Mouse (Mus musculus): ENCODE measurements at regions not wholly inside any gene's neighbourhood (a gene's known extent, or its start where the extent isn't known, plus 50 kb on each side); places are given as distances from the start of the nearest gene placed in this dataset.

GRCm38 (mm10) chr8:26804901-26805341 is 172.2 kb upstream of the Zfp703 start:
- DNase-seq (ENCODE audit: low spot score): no peak

DNA sequence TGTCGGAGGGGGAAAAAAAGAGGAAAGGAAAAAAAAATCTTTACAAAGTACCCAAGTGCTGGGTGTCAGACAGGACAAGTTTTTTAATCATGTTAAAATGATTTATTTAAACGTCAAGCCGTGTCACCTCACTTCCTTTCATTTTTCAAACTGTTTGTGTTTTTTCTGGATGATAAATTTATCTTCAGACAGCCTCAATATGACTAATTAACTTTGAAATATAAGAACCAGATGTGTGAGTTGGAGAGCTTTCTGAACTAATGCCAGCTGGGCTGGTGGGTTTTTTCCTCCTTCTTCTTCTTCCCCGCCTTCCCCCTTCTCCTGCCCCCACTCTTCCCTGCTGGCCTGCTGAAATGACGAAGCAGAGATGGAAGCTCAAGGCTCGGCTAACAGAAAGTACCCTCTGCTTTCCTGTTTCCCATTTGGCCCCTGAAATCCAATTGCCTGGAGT is 171.7 kb upstream of the Zfp703 start:
- no peak for DNase-seq (ENCODE audit: low spot score)

DNA sequence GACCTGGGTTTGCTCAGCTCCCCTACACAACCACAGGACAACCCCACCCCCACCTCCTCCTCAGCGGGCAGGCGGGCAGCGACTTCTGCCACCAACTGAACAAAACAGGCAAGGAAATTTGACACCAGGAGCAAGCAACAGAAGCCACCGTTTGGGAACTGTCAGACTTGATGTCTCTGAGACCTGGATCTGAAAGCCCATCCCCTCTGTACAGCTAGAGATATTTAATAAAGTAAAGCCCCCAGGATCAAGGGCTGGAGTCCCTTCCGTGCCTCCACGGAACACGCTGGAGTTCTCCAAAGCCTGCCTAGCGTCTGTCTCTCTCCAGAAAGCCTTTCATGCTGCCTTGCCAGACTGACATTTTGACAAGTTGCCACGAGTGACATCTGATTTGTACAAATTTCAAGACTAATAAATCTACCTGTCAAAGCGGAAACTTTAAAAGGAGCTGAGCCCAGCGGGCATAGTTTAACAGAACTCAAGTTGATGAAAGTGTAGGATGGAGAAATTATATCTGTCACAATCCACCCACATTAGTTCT is 168.9 kb upstream of the Zfp703 start:
- peak; percentile 82 for DNase-seq (ENCODE audit: low spot score)

DNA sequence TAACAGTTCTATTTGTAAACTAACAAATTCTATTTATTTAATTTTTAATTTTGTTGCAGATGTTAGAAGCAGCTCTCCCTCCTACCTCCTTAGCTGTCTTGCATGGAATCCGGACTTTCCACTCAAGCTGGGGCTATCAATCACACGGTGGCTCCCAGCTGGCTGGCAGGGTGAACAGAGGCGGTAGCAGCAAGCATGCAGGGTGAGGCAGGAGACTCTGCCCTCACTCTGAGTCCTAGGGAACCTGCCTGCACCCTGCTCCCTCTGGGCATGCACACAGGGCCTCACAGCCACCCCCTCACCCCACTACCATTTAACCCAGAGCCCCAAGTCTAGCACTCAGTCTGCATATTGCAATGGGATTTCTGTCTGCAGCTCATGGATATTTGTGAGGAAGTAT is 168.4 kb upstream of the Zfp703 start:
- DNase-seq (ENCODE audit: low spot score): peak; percentile 61

- no peak for DNase-seq (ENCODE audit: low spot score)
Observed at GRCm38 (mm10) chr8:26809943-26810342, 167.2 kb upstream of the Zfp703 start.

GRCm38 (mm10) chr8:26811533-26812236 is 165.4 kb upstream of the Zfp703 start:
- peak; percentile 82 for DNase-seq (ENCODE audit: low spot score)

DNA sequence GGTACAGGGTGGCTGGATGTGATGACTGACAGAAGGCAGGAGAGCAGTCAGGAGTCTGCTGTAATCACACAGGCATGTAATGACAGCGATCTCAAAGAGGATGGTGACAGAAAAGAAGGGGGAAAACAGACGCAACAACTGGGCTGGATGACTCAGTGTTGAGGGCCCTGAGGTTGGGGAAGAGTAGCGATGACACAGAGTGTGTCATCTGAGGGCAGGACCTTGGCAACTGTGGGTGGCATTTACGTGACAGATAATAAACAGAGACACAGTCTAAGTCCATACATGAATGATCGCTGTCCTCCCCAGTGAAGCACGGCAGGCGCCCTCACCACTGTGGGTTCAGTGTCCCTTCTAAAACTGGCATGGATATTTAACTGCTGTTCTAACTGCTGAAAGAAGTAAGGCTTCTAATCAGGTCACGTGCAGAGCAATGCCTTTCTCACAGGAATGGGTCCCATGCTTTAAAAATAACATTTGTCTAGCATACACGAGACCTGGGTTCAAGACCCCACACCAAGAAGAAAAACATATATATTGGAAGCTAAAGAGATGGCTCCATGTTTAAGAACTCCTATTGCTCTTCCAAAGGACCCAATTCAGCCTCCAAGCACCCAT is 163.8 kb upstream of the Zfp703 start:
- DNase-seq (ENCODE audit: low spot score): no peak

GRCm38 (mm10) chr8:26815020-26815584 is 162.0 kb upstream of the Zfp703 start:
- DNase-seq (ENCODE audit: low spot score): no peak

DNA sequence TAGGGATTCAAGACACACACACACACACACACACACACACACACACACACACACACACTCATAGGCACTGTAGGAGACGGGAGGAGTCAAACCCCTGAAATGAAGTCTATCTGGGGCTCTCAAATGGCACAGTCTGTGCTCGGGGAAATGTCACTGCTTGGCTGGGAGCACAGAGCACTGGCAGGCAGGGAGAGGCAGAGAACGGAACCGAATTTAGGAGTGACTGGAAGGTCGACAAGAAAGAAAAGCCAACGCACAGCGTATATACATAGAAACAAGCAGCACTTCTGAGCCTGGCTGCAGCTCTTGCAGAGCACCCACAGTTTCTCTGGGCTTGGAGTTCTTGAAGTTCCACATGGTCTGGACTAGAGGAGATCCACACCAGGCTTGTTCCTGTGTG is 160.1 kb upstream of the Zfp703 start:
- peak; percentile 65 for DNase-seq (ENCODE audit: low spot score)

GRCm38 (mm10) chr8:26824189-26824941 is 152.8 kb upstream of the Zfp703 start:
- no peak for DNase-seq (ENCODE audit: low spot score)

GRCm38 (mm10) chr8:26828311-26828909 is 148.7 kb upstream of the Zfp703 start:
- DNase-seq (ENCODE audit: low spot score): no peak

DNA sequence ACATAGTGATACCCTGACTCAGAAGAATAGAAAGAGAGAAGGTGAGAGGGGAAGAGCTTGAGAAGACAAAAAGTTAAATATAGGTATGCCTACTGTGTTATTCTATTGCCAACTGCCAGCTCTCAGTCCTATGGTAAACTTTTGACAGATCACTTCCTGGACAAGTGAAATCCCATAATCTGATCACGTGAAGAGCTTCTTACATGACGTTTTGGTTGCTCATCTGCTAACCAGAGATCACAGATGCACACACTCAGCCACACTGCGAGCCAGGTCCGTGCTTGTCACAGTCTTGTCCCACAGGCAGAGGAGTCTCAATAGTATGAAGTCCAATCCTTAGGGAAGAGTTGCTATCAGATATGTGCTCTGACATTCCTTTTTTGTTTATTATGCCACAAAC is 147.8 kb upstream of the Zfp703 start:
- no peak for DNase-seq (ENCODE audit: low spot score)

GRCm38 (mm10) chr8:26831148-26831547 is 146.0 kb upstream of the Zfp703 start:
- DNase-seq (ENCODE audit: low spot score): no peak

GRCm38 (mm10) chr8:26831790-26832189 is 145.3 kb upstream of the Zfp703 start:
- DNase-seq (ENCODE audit: low spot score): no peak

- no peak for DNase-seq (ENCODE audit: low spot score)
Observed at GRCm38 (mm10) chr8:26832546-26832945, 144.6 kb upstream of the Zfp703 start.

DNA sequence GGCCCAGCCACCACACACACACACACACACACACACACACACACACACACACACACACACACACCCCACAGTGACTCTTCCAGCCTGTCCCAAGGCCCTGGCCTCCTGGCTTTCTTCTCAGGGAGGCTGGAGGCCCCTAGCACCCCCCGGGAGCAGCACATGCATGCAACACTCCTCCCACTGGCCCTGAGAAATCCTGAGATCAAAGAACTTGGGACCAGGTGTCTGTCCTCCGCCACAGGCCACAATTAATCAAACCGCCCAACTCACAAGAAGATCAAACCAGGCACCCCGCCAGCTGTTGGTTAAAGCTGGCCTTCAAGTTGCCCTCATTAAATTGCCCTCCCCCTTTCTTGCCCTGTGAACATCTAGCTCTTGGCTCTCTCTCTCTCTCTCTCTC is 143.8 kb upstream of the Zfp703 start:
- DNase-seq (ENCODE audit: low spot score): no peak

DNA sequence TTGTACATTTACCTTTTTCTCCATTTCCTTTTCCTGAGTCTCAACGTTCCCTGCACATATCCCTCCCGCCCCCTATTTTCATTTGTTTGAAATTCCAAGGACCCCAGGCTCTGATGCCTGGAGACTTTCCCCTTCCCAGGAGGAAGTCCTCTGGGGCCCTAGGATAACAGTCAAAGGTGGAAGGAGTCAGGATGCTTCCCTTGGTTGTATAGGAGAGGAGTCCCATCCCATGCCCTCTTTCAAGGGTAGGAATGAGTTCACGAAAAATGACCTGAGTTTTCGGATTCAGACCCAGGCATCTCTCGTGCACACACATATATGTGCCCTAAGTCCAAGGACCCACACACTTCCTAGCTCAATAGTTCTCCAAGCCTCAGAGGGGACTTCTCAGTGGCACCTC is 143.3 kb upstream of the Zfp703 start:
- no peak for DNase-seq (ENCODE audit: low spot score)

DNA sequence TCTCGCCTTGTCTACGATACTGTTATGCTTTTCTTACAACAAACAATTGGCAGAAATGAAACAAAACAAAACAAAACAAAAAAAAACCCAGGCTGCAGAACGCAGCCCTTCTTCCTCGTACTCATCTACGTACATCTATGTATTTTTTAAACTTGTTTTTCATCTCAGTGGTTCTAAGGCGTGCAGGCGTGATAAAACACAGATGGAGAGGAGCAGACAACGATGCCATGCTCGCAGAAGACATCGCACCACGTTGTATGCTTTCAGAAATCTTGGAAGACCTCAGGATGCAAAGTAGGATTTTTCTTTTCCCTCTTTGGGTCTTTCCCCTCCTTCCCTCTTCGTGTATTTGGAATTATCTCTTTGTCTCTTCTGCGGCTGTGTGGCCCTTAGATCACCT is 142.5 kb upstream of the Zfp703 start:
- DNase-seq (ENCODE audit: low spot score): no peak

DNA sequence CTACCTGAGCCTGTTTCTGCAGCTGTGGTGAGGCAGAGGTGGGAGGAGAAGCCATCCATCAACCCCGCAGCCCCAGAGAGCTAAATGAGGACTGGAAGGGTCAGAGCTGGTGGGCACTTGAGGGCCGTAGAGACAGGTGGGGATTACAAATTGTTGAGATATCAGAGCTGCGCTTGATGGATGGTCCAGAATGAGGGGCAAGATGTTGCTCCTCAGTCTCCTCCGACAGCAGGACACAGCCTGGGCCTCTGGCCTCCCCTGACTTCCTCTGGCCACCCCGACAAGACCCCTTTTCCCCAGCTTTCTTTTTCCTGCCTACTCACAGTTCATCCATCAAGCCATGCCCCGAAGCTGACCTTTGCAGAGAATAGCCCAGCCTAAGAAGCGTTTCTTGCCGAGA is 142.0 kb upstream of the Zfp703 start:
- no peak for DNase-seq (ENCODE audit: low spot score)

GRCm38 (mm10) chr8:26835616-26836015 is 141.5 kb upstream of the Zfp703 start:
- no peak for DNase-seq (ENCODE audit: low spot score)

DNA sequence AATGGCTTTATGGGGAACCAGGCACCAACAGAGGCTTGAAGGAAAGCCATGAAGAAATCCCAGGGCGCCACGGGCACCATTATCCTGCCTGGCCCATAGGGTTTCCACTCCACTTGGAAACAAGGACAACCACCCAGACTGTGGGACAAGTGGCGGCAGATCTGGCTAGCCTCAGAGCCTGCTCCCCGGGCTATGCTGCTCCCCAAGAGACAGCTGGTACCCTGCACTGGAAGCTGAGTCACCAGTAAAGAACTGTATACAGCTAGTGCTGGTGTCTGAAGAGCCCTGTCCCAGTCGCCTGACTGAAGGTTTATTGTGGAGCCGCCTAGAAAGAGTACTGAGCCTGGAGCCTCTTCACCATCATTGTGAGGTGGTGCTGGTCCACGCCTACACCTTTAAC is 140.6 kb upstream of the Zfp703 start:
- DNase-seq (ENCODE audit: low spot score): no peak

GRCm38 (mm10) chr8:26840286-26840685 is 136.8 kb upstream of the Zfp703 start:
- peak; percentile 72 for DNase-seq (ENCODE audit: low spot score)

Data from gastrocnemius, adult 18-20 months (tissue).